Mouse (Mus musculus): ENCODE measurements around the gene Msrb3.

- TF ChIP-seq JUND (IDR thresholded peaks at IDR 0.05; ENCODE audit: low read depth, low read length) (no peak), EP300 (IDR thresholded peaks at IDR 0.05; ENCODE audit: low read depth in 1 of 2, low read length in 2 of 2) (no peak)
These were observed 30.6 kb upstream of the Msrb3 start for GRCm38 (mm10) chr10:120929536-120929935.

Measured in MEL (cell line).